Mouse (Mus musculus) bone marrow macrophage, adult 2 months (primary cell): ENCODE results near the gene Egfl8.

Source experiments
- CTCF ChIP-seq: IDR thresholded peaks from 2 replicates; pipeline ENCODE4 v1.5.1; 2012; ENCODE audit warnings: low read depth, mild to moderate bottlenecking, low read length, moderate library complexity
- POLR2A ChIP-seq: IDR thresholded peaks from 2 replicates; pipeline ENCODE4 v1.6.1; 2012; ENCODE audit warnings: mild to moderate bottlenecking, low read depth, low read length, borderline replicate concordance

- TF ChIP-seq POLR2A (no peak), CTCF (no peak)
Measured at GRCm38 (mm10) chr17:34643379-34643778, 27.6 kb upstream of the Egfl8 start.
